Mouse (Mus musculus) lung, embryonic 14.5 days (tissue): ENCODE data around the gene Stn1. TPM values are rescaled to one million over a fixed set of nuclear protein-coding genes. Genes with fewer than 3 reads are reported as not detected.
A peak's percentile ranks its signal among the peaks of the same experiment; 100 is the strongest.

Source experiments
- ATAC-seq: fragments of 200-750 bp; cut with Nextera tagmentation; 2 replicates; pipeline ENCODE4 v1.8.0; 2017; ENCODE audit warnings: mild to moderate bottlenecking, moderate TSS enrichment, moderate library complexity; ENCODE audit not compliant: insufficient read depth
- DNase-seq: peaks from one replicate; pipeline ENCODE4 v3.0.0-alpha.2; 2015
- H3K27ac ChIP-seq: fragments of 300-500 bp; sonication (generic); 2 replicates; pipeline ENCODE4 v1.5.1; 2014; ENCODE audit warnings: low read depth, mild to moderate bottlenecking, moderate library complexity
- H3K27me3 ChIP-seq: fragments of 300-500 bp; sonication (generic); 2 replicates; pipeline ENCODE4 v1.6.1; 2014; ENCODE audit warnings: low read length, control low read depth; ENCODE audit not compliant: insufficient read depth
- H3K36me3 ChIP-seq: fragments of 300-500 bp; sonication (generic); 2 replicates; pipeline ENCODE4 v1.6.1; 2014; ENCODE audit warnings: control low read depth; ENCODE audit not compliant: insufficient read depth
- H3K4me1 ChIP-seq: fragments of 300-500 bp; sonication (generic); 2 replicates; pipeline ENCODE4 v1.6.1; 2014; ENCODE audit warnings: antibody characterized with exemption, control low read depth; ENCODE audit not compliant: insufficient read depth
- H3K4me2 ChIP-seq: fragments of 300-500 bp; sonication (generic); 2 replicates; pipeline ENCODE4 v1.6.1; 2014; ENCODE audit warnings: mild to moderate bottlenecking
- H3K4me3 ChIP-seq: fragments of 300-500 bp; sonication (generic); 2 replicates; pipeline ENCODE4 v1.5.1; 2014; ENCODE audit warnings: low read depth, low read length
- H3K9ac ChIP-seq: fragments of 300-500 bp; sonication (generic); 2 replicates; pipeline ENCODE4 v1.6.1; 2014
- H3K9me3 ChIP-seq: fragments of 300-500 bp; sonication (generic); 2 replicates; pipeline ENCODE4 v1.6.1; 2016; ENCODE audit warnings: low read depth, low read length, control low read depth
- CTCF ChIP-seq: IDR thresholded peaks from 2 replicates; pipeline ENCODE4 v1.5.1; 2016; ENCODE audit warnings: antibody characterized with exemption, low read depth
- WGBS: fragments of 180-500 bp; shearing (Covaris S2); extraction: QIAGEN DNeasy Blood & Tissue Kit; methylation state at CpG from one replicate; pipeline ENCODE4 v1.1.7; 2014; 5-methylcytosine and 5-hydroxymethylcytosine counted together
- polyA plus RNA-seq: library from polyadenylated mRNA; unstranded; fragments of >200 nt; fragmentation: Nextera tagmentation; extraction: Ambion mirVana; gene quantifications from 2 replicates; pipeline ENCODE4 v1.2.1, GENCODE M21; 2014

Stn1 gene
- polyA plus RNA-seq, 1 experiment from 2014 or later, result 65.5 TPM

- no peak for TF ChIP-seq CTCF
- peaks cover 32% of the 10 kb centered on the region for H3K36me3 ChIP-seq
- H3K4me3 ChIP-seq, result no peak overlapping the region
- ATAC-seq, result no peak
- H3K4me1 ChIP-seq, result peaks cover 15% of the 10 kb centered on the region
- H3K4me2 ChIP-seq, result no peak overlapping the region; the same call in 1 of the 2 replicates
- no peaks in the 10 kb centered on the region for H3K27me3 ChIP-seq
- 57% methylated on average over 7 of the region's 7 CpGs for WGBS
- H3K9me3 ChIP-seq, result no peaks in the 10 kb centered on the region
- H3K9ac ChIP-seq, result no peak overlapping the region
- DNase-seq, result no peak
- H3K27ac ChIP-seq, result peak overlapping the region; percentile 88
Observed at GRCm38 (mm10) chr19:47510135-47510472, 27.2 kb downstream of the Stn1 start.

DNA sequence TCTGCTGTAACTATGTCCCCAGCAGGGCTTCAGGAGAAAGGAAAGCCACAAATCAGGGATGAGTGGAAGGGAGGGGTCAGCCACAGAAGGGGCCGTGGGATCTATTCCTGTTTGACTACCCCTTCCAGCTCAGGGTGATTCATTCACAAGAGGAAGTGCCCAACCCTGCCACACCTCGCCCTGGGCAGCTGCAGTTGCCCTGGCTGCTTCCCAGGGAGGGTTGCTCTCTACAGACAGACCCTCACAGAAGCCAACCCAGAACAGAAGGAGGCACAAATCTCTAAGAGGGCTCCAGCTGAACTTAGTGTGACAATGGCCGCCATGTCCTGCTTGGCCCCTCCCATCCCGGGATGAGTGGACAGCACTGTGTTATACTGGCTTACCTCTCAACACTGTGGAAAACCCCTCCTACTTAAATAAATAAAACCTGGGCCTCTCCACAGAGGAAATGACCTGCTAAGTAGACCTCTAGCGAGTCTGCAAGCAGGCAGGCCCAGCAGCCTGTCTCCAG, 28.5 kb downstream of the Stn1 start:
- no peaks in the 10 kb centered on the region for H3K27me3 ChIP-seq
- TF ChIP-seq CTCF, result no peak
- DNase-seq (peak; percentile 45), ATAC-seq (peak; percentile 32; the same call in 1 of the 2 replicates)
- H3K4me1 ChIP-seq, result peaks cover 15% of the 10 kb centered on the region
- H3K4me2 ChIP-seq, result no peak overlapping the region
- no peak overlapping the region for H3K4me3 ChIP-seq
- H3K9ac ChIP-seq, result no peak overlapping the region; the same call in 1 of the 2 replicates
- 35% methylated on average over 5 of the region's 5 CpGs for WGBS
- H3K9me3 ChIP-seq, result no peaks in the 10 kb centered on the region
- peaks cover 28% of the 10 kb centered on the region; the same call in 1 of the 2 replicates for H3K36me3 ChIP-seq
- H3K27ac ChIP-seq, result peak overlapping the region; percentile 88

DNA sequence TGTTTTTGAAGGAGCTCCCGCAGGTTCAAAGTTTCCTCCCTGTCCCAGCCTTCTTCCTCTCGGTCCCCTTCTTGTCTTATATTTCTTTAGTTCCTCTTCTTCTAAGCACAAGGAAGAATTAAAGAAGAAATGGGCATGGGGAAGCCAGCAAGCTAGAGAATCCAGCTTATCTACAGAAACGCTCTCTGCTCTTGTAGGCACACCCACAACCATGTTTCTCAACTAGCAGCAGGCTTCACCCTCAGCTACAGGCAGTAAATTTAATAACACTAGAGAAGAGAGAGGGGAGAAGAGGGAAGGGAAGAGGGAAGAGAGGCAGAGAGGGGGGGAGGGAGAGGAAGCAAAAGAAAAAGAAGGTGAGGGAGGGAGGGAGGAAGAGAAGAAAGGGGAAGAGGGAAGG, 29.1 kb downstream of the Stn1 start:
- no peak overlapping the region for H3K4me3 ChIP-seq
- H3K36me3 ChIP-seq, result peaks cover 28% of the 10 kb centered on the region; the same call in 1 of the 2 replicates
- H3K27me3 ChIP-seq, result no peaks in the 10 kb centered on the region
- ATAC-seq (no peak), DNase-seq (no peak)
- 65% methylated on average over 3 of the region's 3 CpGs for WGBS
- no peaks in the 10 kb centered on the region for H3K9me3 ChIP-seq
- H3K4me2 ChIP-seq, result no peak overlapping the region
- peak overlapping the region; percentile 88; the same call in 1 of the 2 replicates for H3K27ac ChIP-seq
- H3K9ac ChIP-seq, result no peak overlapping the region
- no peak for TF ChIP-seq CTCF
- H3K4me1 ChIP-seq, result peaks cover 15% of the 10 kb centered on the region

DNA sequence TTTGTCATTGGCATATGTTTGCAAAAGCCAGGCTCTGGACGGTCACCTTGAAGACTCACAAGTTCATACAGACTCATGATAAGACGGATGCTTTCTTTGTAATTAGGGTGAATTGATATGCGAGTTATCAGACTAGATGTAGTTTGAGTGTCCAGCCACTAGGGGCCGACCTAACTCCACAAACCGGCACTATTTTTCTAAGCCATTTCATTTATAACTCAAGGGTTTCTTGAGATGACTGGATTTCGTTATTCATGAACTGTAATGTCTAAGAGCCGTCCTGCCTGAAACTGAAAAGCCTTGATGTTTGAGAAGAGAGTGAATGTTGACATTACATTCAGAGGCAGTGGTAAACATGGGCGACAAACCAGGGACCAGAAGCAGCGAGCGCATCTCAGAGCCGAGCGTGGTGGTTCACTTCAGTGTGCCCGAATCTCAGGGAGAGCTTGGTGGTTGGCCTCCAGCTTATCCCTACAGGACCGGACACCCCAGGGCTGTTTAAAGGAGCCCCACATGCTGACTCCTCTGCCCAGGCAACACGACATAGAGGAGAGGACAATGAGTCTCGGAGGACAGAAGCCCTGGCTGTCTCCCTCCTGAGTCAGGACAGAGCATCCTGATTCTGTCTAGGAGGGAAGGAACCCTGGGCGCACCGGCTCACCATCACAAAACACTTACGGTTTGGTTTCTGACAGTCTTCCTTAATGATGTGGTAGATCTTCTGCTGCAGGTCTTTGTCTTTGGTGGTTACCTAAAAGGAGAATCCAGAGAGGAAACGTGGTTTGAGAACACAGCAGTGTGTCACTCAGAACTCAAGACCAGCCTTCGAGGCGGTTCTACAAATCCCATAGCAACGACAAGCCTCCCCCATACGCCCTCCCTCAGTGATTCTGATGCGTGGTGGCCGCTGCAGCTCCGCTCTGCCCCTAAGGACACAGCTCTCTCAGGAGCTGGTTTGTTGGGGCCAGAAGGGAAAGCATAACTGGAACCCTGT, 29.9 kb downstream of the Stn1 start:
- H3K4me2 ChIP-seq, result peak overlapping the region; percentile 27; the same call in 1 of the 2 replicates
- H3K9me3 ChIP-seq, result no peaks in the 10 kb centered on the region
- peak overlapping the region; percentile 88; the same call in 1 of the 2 replicates for H3K27ac ChIP-seq
- no peaks in the 10 kb centered on the region for H3K27me3 ChIP-seq
- ATAC-seq (peak; percentile 13; the same call in 1 of the 2 replicates), DNase-seq (peak; percentile 84)
- H3K36me3 ChIP-seq, result peaks cover 28% of the 10 kb centered on the region; the same call in 1 of the 2 replicates
- TF ChIP-seq CTCF, result peak; percentile 92
- H3K9ac ChIP-seq, result no peak overlapping the region
- WGBS, result 43% methylated on average over 27 of the region's 27 CpGs
- no peak overlapping the region for H3K4me3 ChIP-seq
- H3K4me1 ChIP-seq, result peaks cover 15% of the 10 kb centered on the region; the same call in 1 of the 2 replicates

DNA sequence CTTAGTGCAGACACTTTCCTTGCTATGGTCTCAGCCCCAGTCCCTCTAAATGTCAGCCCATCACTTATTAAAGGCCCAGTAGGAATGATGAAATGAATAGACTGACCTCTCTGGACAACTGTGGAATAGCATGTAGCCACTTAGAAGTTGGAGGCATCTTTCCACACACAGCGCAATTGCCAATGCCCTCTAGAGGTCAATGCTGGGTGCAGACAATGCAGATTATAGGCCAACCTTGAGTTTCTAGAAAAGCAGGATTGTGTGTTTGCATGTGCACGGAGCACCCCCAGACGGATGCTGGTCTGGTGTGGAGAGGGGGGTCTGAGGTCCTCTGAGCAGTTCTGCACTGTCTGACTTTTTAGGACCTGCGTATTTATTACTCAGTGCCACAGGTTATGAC, 33.7 kb downstream of the Stn1 start:
- H3K9me3 ChIP-seq, result no peaks in the 10 kb centered on the region
- H3K27me3 ChIP-seq, result no peaks in the 10 kb centered on the region
- ATAC-seq (no peak), DNase-seq (peak; percentile 81)
- 71% methylated on average over 4 of the region's 4 CpGs for WGBS
- no peak overlapping the region for H3K4me2 ChIP-seq
- no peak overlapping the region for H3K9ac ChIP-seq
- H3K27ac ChIP-seq, result no peak overlapping the region
- no peak overlapping the region for H3K4me3 ChIP-seq
- H3K36me3 ChIP-seq, result peaks cover 25% of the 10 kb centered on the region; the same call in 1 of the 2 replicates
- peak; percentile 83 for TF ChIP-seq CTCF
- H3K4me1 ChIP-seq, result 0 out of 2 replicates have a peak, but pooled peaks cover 4% of the 10 kb centered on the region

DNA sequence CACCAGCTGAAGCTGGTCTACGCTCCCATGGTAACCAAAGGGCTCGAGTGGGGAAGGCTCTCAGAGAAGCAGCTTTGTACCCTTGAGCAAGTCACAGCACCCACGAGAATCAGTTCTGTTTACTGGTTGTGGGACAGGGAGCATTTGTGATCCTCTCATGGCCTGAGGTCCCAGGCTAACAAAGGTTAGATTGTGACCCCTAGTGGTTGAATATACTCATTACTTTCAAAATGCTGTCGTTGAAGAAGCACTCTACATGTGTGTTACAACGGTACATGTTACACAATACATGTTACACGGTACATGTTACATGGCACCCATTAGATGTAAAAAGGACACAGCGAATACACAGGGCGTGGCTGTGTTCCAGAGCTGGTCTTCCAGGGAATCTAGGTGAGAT, 34.7 kb downstream of the Stn1 start:
- TF ChIP-seq CTCF, result peak; percentile 75
- H3K27ac ChIP-seq, result no peak overlapping the region
- H3K36me3 ChIP-seq, result peaks cover 25% of the 10 kb centered on the region; the same call in 1 of the 2 replicates
- no peaks in the 10 kb centered on the region for H3K27me3 ChIP-seq
- H3K4me3 ChIP-seq, result no peak overlapping the region
- DNase-seq (peak; percentile 76), ATAC-seq (no peak)
- no peaks in the 10 kb centered on the region for H3K9me3 ChIP-seq
- 0 out of 2 replicates have a peak, but pooled peaks cover 4% of the 10 kb centered on the region for H3K4me1 ChIP-seq
- H3K9ac ChIP-seq, result no peak overlapping the region
- H3K4me2 ChIP-seq, result no peak overlapping the region
- WGBS, result 70% methylated on average over 8 of the region's 8 CpGs
